In the genomic region with DNA sequence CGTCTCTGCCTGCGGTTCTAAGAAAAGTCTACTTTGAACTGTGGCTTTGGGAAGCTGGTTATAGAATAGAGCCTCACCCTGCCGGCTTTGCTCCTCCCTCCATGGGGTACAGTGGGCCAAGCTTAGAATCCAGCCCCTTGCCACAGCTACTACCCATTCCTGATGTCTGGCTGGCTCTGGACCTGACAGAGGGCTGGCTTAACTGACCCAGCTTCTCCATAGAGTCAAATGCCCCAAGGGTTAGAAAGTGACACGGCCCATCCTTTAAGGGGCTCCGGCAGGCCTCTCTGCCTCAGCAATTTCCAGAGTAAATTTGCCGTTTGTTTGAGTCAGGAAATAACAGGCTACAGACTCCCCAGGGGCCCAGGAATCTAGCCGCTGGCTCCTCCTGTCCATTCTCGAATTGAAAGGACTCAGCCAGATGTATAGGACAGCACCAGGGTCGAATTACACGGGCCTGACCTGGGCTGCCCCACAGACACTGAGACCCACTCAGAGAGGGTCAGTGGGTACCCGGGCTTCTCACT, we compare ENCODE assay signal across 11 mouse cellular contexts. TPM values are rescaled to one million over a fixed set of nuclear protein-coding genes. Genes with fewer than 3 reads are reported as not detected.
DNase-seq lines count a peak whose midpoint lies in the region; ATAC-seq and TF ChIP-seq lines count a peak whose summit lies in the region.
"Had no signal": no experiment of that assay in that cellular context is flagged by ENCODE, and none has a peak within 500 bp of the region (broad histone marks: within the 10 kb centered on the region; RNA-seq: fewer than 3 reads in every experiment).

No protein-coding gene starts in this region.

- peak overlapping the region; percentile 19; the same call in 1 of the 2 replicates for H3K9ac ChIP-seq in embryonic facial prominence, embryonic 11.5 days (replicated peaks; ENCODE audit: low read length)

- no peak overlapping the region for H3ac ChIP-seq in myocyte (ENCODE audit: control insufficient read depth, insufficient read length)

- no peak overlapping the region for H3K4me3 ChIP-seq in embryonic facial prominence, embryonic 11.5 days (ENCODE audit: low read depth, low read length)
- H3K4me3 ChIP-seq in hindbrain, embryonic 10.5 days, result peak overlapping the region; percentile 20
- no peak overlapping the region for H3K4me3 ChIP-seq in myocyte

- H3K4me2 ChIP-seq in embryonic facial prominence, embryonic 11.5 days (ENCODE audit: low read depth, low read length), result no peak overlapping the region
- peak overlapping the region; percentile 50 for H3K4me2 ChIP-seq in myocyte (ENCODE audit: low read depth)

- H3K79me2 ChIP-seq in myocyte (ENCODE audit: control insufficient read depth, insufficient read depth), result no peaks in the 10 kb centered on the region

- no peaks in the 10 kb centered on the region for H3K27me3 ChIP-seq in embryonic facial prominence, embryonic 11.5 days (ENCODE audit: control insufficient read depth, insufficient read depth, low read length)
- H3K27me3 ChIP-seq in hindbrain, embryonic 10.5 days (ENCODE audit: insufficient read depth, poor library complexity, severe bottlenecking), result peaks cover 33% of the 10 kb centered on the region
- no peaks in the 10 kb centered on the region for H3K27me3 ChIP-seq in myocyte (ENCODE audit: control insufficient read depth, insufficient read depth, insufficient read length)

- H3K9me3 ChIP-seq in embryonic facial prominence, embryonic 11.5 days (replicated peaks; ENCODE audit: control insufficient read depth, low read length), result no peaks in the 10 kb centered on the region
- H3K9me3 ChIP-seq in hindbrain, embryonic 10.5 days, result peaks cover 7% of the 10 kb centered on the region; the same call in 1 of the 2 replicates

- peak; percentile 80 for ATAC-seq in embryonic facial prominence, embryonic 11.5 days (replicated peaks; ENCODE audit: insufficient number of reproducible peaks, low FRiP score, low TSS enrichment, low read depth)

- no peak for TF ChIP-seq POLR2A in myocyte (IDR thresholded peaks at IDR 0.05; ENCODE audit: insufficient read length, low read depth)

- peaks cover 12% of the 10 kb centered on the region for H3K4me1 ChIP-seq in embryonic facial prominence, embryonic 11.5 days (ENCODE audit: control insufficient read depth, insufficient read depth, low read length)
- H3K4me1 ChIP-seq in hindbrain, embryonic 10.5 days (replicated peaks), result peaks cover 59% of the 10 kb centered on the region

- peak; percentile 28 for DNase-seq in kidney, postnatal 10 days
- no peak for DNase-seq in kidney, adult 9 months
- peak; percentile 69 for DNase-seq in embryonic facial prominence, embryonic 11.5 days (ENCODE audit: low spot score)
- peak; percentile 63 for DNase-seq in hindbrain, embryonic 10.5 days (ENCODE audit: low spot score)
- no peak for DNase-seq in adrenal gland, postnatal 36 days
- no peak for DNase-seq in spleen, postnatal 14 days (ENCODE audit: low spot score in 2 of 2)
- no peak for DNase-seq in urinary bladder, postnatal 14 days (ENCODE audit: low spot score)

- H3K36me3 ChIP-seq in embryonic facial prominence, embryonic 11.5 days (replicated peaks; ENCODE audit: control insufficient read depth, insufficient read depth, low read depth, low read length), result no peaks in the 10 kb centered on the region
- H3K36me3 ChIP-seq in hindbrain, embryonic 10.5 days, result no peaks in the 10 kb centered on the region
- no peaks in the 10 kb centered on the region for H3K36me3 ChIP-seq in myocyte (ENCODE audit: control insufficient read depth, insufficient read depth)

- peak overlapping the region; percentile 75 for H3K27ac ChIP-seq in embryonic facial prominence, embryonic 11.5 days (replicated peaks; ENCODE audit: low read depth, low read length)
- H3K27ac ChIP-seq in hindbrain, embryonic 10.5 days, result peak overlapping the region; percentile 81
- H3K27ac ChIP-seq: macrophage had no signal

- WGBS in embryonic facial prominence, embryonic 11.5 days, result under 1% methylated on average over 11 of the region's 11 CpGs
- WGBS in hindbrain, embryonic 10.5 days, result 4% methylated on average over 11 of the region's 11 CpGs

TF ChIP-seq in myocyte, 11 proteins besides CTCF, POLR2A, EP300 and RAD21:
- no peak for TF ChIP-seq REST (IDR thresholded peaks at IDR 0.05; ENCODE audit: insufficient read depth, insufficient read length)
- no peak for TF ChIP-seq POLR2AphosphoS2 (IDR thresholded peaks at IDR 0.05; ENCODE audit: insufficient read length, low read depth)
- TF ChIP-seq SRF (IDR thresholded peaks at IDR 0.05; ENCODE audit: control insufficient read depth, insufficient read length, low read depth), result no peak
- TF ChIP-seq E2F4 (IDR thresholded peaks at IDR 0.05; ENCODE audit: insufficient read depth), result no peak
- TF ChIP-seq TCF12 (IDR thresholded peaks at IDR 0.05; ENCODE audit: insufficient read depth, poor library complexity, severe bottlenecking), result no peak
- TF ChIP-seq TCF3 (IDR thresholded peaks at IDR 0.05; ENCODE audit: insufficient read length, low read depth), result no peak
- TF ChIP-seq MYOD1 (IDR thresholded peaks at IDR 0.05; ENCODE audit: control insufficient read depth in 1 of 3, insufficient read length in 2 of 3, low read depth in 2 of 3), result no peak
- TF ChIP-seq MYOG (IDR thresholded peaks at IDR 0.05; ENCODE audit: control insufficient read depth in 1 of 3, insufficient read depth in 1 of 3, insufficient read length in 2 of 3, low read depth in 2 of 3), result no peak
- no peak for TF ChIP-seq CEBPB (IDR thresholded peaks at IDR 0.05; ENCODE audit: insufficient read depth, poor library complexity, severe bottlenecking)
- no peak for TF ChIP-seq MAX (IDR thresholded peaks at IDR 0.05; ENCODE audit: low read depth)
- TF ChIP-seq USF1 (IDR thresholded peaks at IDR 0.05; ENCODE audit: low read depth), result no peak

RNA-seq across cellular contexts. Expression of a gene that starts 24.5 kb away (rescaled TPM):
- polyA plus RNA-seq in embryonic facial prominence, embryonic 11.5 days (2014; fragmentation: Nextera tagmentation; extraction: Ambion mirVana), result not detected in 2 replicates
- polyA plus RNA-seq in hindbrain, embryonic 10.5 days (2016; fragmentation: Nextera tagmentation; extraction: Ambion mirVana), result 0.37 and 0.77 TPM in 2 replicates
- polyA plus RNA-seq in myocyte (2012; fragmentation: generic; extraction: Trizol), result 0.07 TPM
- total RNA-seq in adrenal gland, postnatal 36 days (2021), result not detected
- total RNA-seq: hematopoietic stem cell, adult 5-6 weeks had no signal
- polyA plus RNA-seq: macrophage; spleen, adult 2 months had no signal

RNA-seq across cellular contexts. Expression of a gene that starts 27.5 kb away (rescaled TPM):
- polyA plus RNA-seq in embryonic facial prominence, embryonic 11.5 days (2014; fragmentation: Nextera tagmentation; extraction: Ambion mirVana), result 9.5 and 9.8 TPM in 2 replicates
- polyA plus RNA-seq in hindbrain, embryonic 10.5 days (2016; fragmentation: Nextera tagmentation; extraction: Ambion mirVana), result 50.8 and 60.0 TPM in 2 replicates
- 34.0 TPM for polyA plus RNA-seq in myocyte (2012; fragmentation: generic; extraction: Trizol)
- total RNA-seq in adrenal gland, postnatal 36 days (2021), result not detected
- total RNA-seq: hematopoietic stem cell, adult 5-6 weeks had no signal
- polyA plus RNA-seq: macrophage had no signal

RNA-seq across cellular contexts. Expression of a gene that starts 27.7 kb away (rescaled TPM):
- polyA plus RNA-seq in embryonic facial prominence, embryonic 11.5 days (2014; fragmentation: Nextera tagmentation; extraction: Ambion mirVana), result 31.5 and 36.4 TPM in 2 replicates
- polyA plus RNA-seq in hindbrain, embryonic 10.5 days (2016; fragmentation: Nextera tagmentation; extraction: Ambion mirVana), result 31.5 and 42.9 TPM in 2 replicates
- 172 TPM for polyA plus RNA-seq in myocyte (2012; fragmentation: generic; extraction: Trizol)
- 1 to 10 TPM; 6.9 to 8.8 TPM for total RNA-seq in adrenal gland, postnatal 36 days (2021)
- total RNA-seq: hematopoietic stem cell, adult 5-6 weeks had no signal

RNA-seq across cellular contexts. Expression of a gene that starts 58.1 kb away (rescaled TPM):
- 0.81 and 2.1 TPM in 2 replicates for polyA plus RNA-seq in embryonic facial prominence, embryonic 11.5 days (2014; fragmentation: Nextera tagmentation; extraction: Ambion mirVana)
- 1.1 and 3.8 TPM in 2 replicates for polyA plus RNA-seq in hindbrain, embryonic 10.5 days (2016; fragmentation: Nextera tagmentation; extraction: Ambion mirVana)
- 5.4 TPM for polyA plus RNA-seq in myocyte (2012; fragmentation: generic; extraction: Trizol)
- under 1 TPM; 0.63 TPM for total RNA-seq in adrenal gland, postnatal 36 days (2021)

Comparison
In these comparisons a context has a peak if more than half of its experiments do, and no peak if none do; other contexts are left out.
1. DNase-seq: peak in kidney, postnatal 10 days (single experiment), embryonic facial prominence, embryonic 11.5 days (single experiment) and hindbrain, embryonic 10.5 days (single experiment); none in kidney, adult 9 months (single experiment), adrenal gland, postnatal 36 days (0 of 2), spleen, postnatal 14 days (0 of 2) and urinary bladder, postnatal 14 days (single experiment).